Mouse (Mus musculus): Measurements from ENCODE around the gene Ehbp1l1. TPM values are rescaled to one million over a fixed set of nuclear protein-coding genes. Genes with fewer than 3 reads are reported as not detected.
A peak's percentile ranks its signal among the peaks of the same experiment; 100 is the strongest.

Gene Ehbp1l1
- polyA plus RNA-seq, 1 experiment from 2014 or later = 9.2 TPM

DNA sequence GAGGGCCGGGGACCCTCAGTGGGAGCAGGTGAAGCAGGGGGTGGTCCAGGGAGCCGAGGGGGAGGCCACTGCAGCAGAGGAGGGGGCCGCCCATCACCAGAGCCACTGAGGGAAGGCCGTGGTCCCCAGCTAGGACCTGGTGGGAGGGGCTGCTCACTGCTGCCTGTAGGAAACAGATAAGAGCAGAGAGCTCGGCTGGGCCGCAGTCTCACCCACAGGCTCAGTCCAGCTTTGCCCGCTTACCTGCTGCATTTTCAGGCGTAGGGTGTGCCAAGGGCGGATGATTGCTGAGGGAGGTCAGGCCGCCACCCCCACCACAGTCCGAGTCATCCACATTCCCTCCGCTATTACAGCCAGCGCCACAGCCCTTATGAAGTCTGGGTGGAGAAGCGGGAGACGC lies 60.7 kb downstream of the Ehbp1l1 start:
- Histone ChIP-seq H3K9me3 (ENCODE audit: control insufficient read depth, low read length) (no peaks in the 10 kb centered on the region), H3K9ac (no peak overlapping the region), H3K4me1 (replicated peaks; ENCODE audit: control insufficient read depth, insufficient read depth, low read length) (peaks cover 12% of the 10 kb centered on the region), H3K27me3 (ENCODE audit: control insufficient read depth, insufficient read depth, low read length) (no peaks in the 10 kb centered on the region), H3K27ac (no peak overlapping the region), H3K36me3 (replicated peaks; ENCODE audit: control insufficient read depth, insufficient read depth) (peaks cover 58% of the 10 kb centered on the region), H3K4me3 (replicated peaks; ENCODE audit: low read length) (no peak overlapping the region), H3K4me2 (replicated peaks) (no peak overlapping the region)
- WGBS = 93% methylated on average over 15 of the region's 15 CpGs
- no peak for DNase-seq (ENCODE audit: low spot score)
- no peak for ATAC-seq (ENCODE audit: low FRiP score)

DNA sequence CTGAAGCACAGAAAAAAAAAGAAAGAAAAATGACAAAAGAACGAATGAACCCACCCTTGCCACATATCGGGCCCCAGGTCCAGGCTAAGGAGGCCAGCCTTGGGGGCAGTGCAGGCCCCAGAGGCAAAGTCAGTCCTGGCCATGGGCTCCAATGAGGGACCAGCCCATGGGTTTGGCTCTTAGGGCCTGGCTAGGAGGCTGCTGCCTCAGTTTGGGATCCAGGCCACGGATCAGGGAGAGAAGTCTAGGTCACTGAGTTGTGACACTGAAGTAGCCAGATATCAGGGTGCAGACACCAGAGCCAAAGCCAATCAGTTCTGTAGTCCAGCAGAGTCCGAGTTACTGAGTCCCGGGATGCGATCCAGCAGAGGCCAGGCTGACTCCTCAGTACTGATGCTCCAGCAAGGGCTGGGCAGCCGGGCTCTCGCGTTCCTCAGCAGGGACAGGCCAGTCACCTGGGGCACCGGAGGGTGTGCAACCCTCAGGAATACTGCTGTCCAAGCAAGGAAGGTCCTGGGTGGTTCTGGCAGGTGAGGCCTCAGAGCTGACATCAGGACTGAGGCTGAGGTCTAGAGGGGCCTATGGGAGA lies 61.4 kb downstream of the Ehbp1l1 start:
- H3K36me3 ChIP-seq (replicated peaks; ENCODE audit: control insufficient read depth, insufficient read depth) = peaks cover 57% of the 10 kb centered on the region
- no peak overlapping the region for H3K4me2 ChIP-seq (replicated peaks)
- ATAC-seq (ENCODE audit: low FRiP score) = no peak
- 94% methylated on average over 10 of the region's 10 CpGs for WGBS
- H3K27me3 ChIP-seq (ENCODE audit: control insufficient read depth, insufficient read depth, low read length) = no peaks in the 10 kb centered on the region
- H3K4me3 ChIP-seq (replicated peaks; ENCODE audit: low read length) = no peak overlapping the region
- H3K9me3 ChIP-seq (ENCODE audit: control insufficient read depth, low read length) = no peaks in the 10 kb centered on the region
- H3K4me1 ChIP-seq (replicated peaks; ENCODE audit: control insufficient read depth, insufficient read depth, low read length) = peaks cover 12% of the 10 kb centered on the region
- H3K27ac ChIP-seq = no peak overlapping the region
- no peak for DNase-seq (ENCODE audit: low spot score)
- no peak overlapping the region for H3K9ac ChIP-seq

DNA sequence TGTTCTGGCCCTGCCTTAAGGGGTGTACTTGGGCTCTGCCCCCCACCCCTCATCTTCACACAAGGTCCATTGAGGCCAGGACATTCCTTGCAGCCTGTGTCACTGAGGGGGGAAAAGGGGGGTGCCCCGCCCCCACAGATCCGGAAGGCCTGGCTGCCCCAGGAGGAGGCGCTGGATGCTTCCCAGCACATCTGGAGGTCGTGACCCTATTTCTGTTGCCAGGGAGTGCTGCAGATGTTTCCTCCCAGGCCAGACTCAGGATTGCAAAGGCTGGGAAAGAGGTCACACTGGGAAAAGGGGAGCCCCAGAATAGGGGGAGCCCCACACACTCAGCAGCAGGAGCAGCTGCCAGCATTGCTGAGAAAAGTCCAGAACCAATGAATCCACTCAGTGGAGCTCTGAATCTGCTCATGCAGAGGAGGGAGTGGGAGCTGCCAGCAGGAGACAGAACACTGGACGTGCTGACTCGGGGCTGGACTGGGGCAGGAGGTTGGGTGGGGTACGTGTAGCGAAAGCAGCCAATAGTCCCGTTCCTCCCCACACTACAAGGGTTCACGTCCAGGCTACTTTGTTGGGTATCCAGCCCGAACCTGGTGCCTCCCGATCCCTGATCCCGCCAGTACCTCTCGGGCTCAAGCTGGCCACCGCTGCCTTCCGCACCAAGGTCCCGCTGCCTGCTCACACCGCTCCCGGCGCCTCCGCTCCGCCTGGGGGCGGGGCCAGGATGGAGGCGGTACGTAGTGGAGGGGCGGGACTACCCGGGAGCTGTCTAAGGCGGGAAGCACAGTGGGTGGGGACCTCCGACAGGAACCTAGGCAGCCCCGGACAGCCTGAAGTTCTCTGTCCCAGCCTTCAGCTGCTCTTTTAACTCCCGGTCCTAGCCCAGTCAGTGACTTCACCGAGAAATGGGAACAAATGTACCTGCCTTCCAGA lies 62.9 kb downstream of the Ehbp1l1 start, which contains the start of gene Sipa1:
TSS of gene Sipa1 (minus strand) at position 727 of the 933 bp plus-strand sequence.
- peak within 1 kb of the TSS; percentile 51 for H3K27ac ChIP-seq
- no peaks in the 10 kb centered on the region for H3K27me3 ChIP-seq (ENCODE audit: control insufficient read depth, insufficient read depth, low read length)
- peak within 1 kb of the TSS; percentile 31 for H3K4me3 ChIP-seq (replicated peaks; ENCODE audit: low read length)
- peaks cover 12% of the 10 kb centered on the region for H3K4me1 ChIP-seq (replicated peaks; ENCODE audit: control insufficient read depth, insufficient read depth, low read length)
- peaks cover 44% of the 10 kb centered on the region for H3K36me3 ChIP-seq (replicated peaks; ENCODE audit: control insufficient read depth, insufficient read depth)
- H3K9ac ChIP-seq = peak within 1 kb of the TSS; percentile 28
- 1% methylated on average over 32 of the region's 32 CpGs for WGBS
- DNase-seq (ENCODE audit: low spot score) = peak; percentile 68
- H3K4me2 ChIP-seq (replicated peaks) = peak within 1 kb of the TSS; percentile 50
- ATAC-seq (ENCODE audit: low FRiP score) = peak; percentile 70
- H3K9me3 ChIP-seq (ENCODE audit: control insufficient read depth, low read length) = no peaks in the 10 kb centered on the region

DNA sequence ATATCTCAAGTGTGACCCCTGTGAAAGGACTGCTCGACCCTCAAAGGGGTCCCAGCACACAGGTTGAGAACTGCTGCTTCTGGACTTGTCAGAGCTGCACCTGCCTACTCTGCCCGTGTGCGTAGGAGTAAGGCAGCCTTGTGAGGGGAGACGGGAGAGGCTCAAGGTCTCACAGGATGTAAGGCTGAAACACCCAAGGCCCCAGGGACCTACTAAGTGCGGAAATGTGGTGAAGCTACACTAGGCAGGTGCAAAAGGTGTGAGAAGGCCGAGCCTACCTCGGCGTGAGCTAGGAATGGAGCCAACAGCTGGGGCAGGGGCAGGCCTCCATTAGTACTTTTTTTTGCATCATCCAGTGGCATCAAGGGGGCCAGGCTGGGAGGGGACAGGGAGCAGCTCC lies 63.8 kb downstream of the Ehbp1l1 start:
- Histone ChIP-seq H3K4me2 (replicated peaks) (peak overlapping the region; percentile 50), H3K9me3 (ENCODE audit: control insufficient read depth, low read length) (no peaks in the 10 kb centered on the region), H3K36me3 (replicated peaks; ENCODE audit: control insufficient read depth, insufficient read depth) (peaks cover 34% of the 10 kb centered on the region), H3K4me1 (replicated peaks; ENCODE audit: control insufficient read depth, insufficient read depth, low read length) (peaks cover 12% of the 10 kb centered on the region), H3K27me3 (ENCODE audit: control insufficient read depth, insufficient read depth, low read length) (no peaks in the 10 kb centered on the region), H3K4me3 (replicated peaks; ENCODE audit: low read length) (peak overlapping the region; percentile 31), H3K27ac (0 out of 2 replicates have a peak overlapping the region, but pooled peaks have one; percentile 51), H3K9ac (peak overlapping the region; percentile 28; the same call in 1 of the 2 replicates)
- no peak for DNase-seq (ENCODE audit: low spot score)
- WGBS = 76% methylated on average over 8 of the region's 8 CpGs
- no peak for ATAC-seq (ENCODE audit: low FRiP score)

DNA sequence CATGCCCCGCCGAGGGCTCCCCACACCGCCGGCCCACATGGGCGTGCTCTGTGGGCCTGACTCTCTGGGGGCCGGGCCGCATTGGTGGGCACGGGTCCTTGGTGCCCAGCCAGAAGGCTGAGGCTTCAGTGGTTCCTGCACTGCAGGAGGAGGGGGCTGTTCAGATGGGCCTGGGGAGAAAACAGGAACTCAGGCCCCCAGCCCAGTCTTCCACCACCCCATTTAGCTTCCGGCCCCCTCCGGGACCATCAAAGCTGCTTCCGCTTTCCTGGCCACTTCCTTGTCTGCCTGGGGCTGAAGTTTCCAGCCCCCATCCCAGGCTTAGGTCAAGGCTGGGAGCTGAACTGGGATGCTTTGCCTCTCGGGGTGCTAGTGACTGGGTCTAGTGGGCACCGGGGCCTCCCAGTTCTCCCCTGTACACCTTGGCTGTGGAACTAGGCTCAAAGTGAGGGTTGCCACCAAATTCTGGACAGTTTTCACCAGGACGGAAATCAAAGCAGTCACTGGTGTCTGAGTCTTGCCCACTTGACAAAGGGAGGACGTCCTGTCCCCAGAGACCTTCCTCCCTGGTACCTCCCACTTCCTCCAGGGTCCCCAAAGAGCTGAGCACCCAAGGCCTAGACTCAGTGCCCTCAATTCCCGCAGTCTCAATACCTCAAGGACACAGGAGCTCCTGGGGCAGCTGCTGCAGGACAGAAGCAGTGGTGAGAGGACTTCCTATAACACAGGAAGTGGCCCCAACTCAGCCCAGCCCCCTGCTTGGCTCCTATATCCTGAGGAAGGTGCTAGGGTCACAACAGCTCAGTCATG lies 65.0 kb downstream of the Ehbp1l1 start:
- H3K36me3 ChIP-seq (replicated peaks; ENCODE audit: control insufficient read depth, insufficient read depth) = peaks cover 23% of the 10 kb centered on the region
- H3K4me1 ChIP-seq (replicated peaks; ENCODE audit: control insufficient read depth, insufficient read depth, low read length) = peaks cover 12% of the 10 kb centered on the region
- H3K9me3 ChIP-seq (ENCODE audit: control insufficient read depth, low read length) = no peaks in the 10 kb centered on the region
- DNase-seq (ENCODE audit: low spot score) (no peak), ATAC-seq (ENCODE audit: low FRiP score) (no peak)
- no peak overlapping the region for H3K4me3 ChIP-seq (replicated peaks; ENCODE audit: low read length)
- WGBS = 88% methylated on average over 16 of the region's 16 CpGs
- no peak overlapping the region for H3K4me2 ChIP-seq (replicated peaks)
- peaks cover 4% of the 10 kb centered on the region for H3K27me3 ChIP-seq (ENCODE audit: control insufficient read depth, insufficient read depth, low read length)
- H3K9ac ChIP-seq = no peak overlapping the region
- no peak overlapping the region for H3K27ac ChIP-seq

Small RNA genes within 50 kb of the gene (microRNA-seq; reads per million reads assigned to microRNA genes)
- gene Mir6987 = not detected

Other genes starting within 250 kb of the Ehbp1l1 start
- gene Mus81, start 237.9 kb downstream of the Ehbp1l1 start, polyA plus RNA-seq (2014; fragmentation: Nextera tagmentation; extraction: Ambion mirVana) = 40.0 and 41.7 TPM in 2 replicates
- gene Cfl1, start 235.9 kb downstream of the Ehbp1l1 start, polyA plus RNA-seq (2014; fragmentation: Nextera tagmentation; extraction: Ambion mirVana) = 3,620 and 3,763 TPM in 2 replicates
- 0.21 and 0.58 TPM in 2 replicates for gene 1700020D05Rik, start 222.5 kb downstream of the Ehbp1l1 start, polyA plus RNA-seq (2014; fragmentation: Nextera tagmentation; extraction: Ambion mirVana)
- 87.1 and 96.5 TPM in 2 replicates for gene Snx32, start 215.8 kb downstream of the Ehbp1l1 start, polyA plus RNA-seq (2014; fragmentation: Nextera tagmentation; extraction: Ambion mirVana)
- 0.07 and 0.15 TPM in 2 replicates for gene Ovol1, start 165.7 kb downstream of the Ehbp1l1 start, polyA plus RNA-seq (2014; fragmentation: Nextera tagmentation; extraction: Ambion mirVana)
- gene Ap5b1, start 158.3 kb downstream of the Ehbp1l1 start, polyA plus RNA-seq (2014; fragmentation: Nextera tagmentation; extraction: Ambion mirVana) = 3.8 and 4.0 TPM in 2 replicates
- 55.1 and 55.3 TPM in 2 replicates for gene Rnaseh2c, start 124.4 kb downstream of the Ehbp1l1 start, polyA plus RNA-seq (2014; fragmentation: Nextera tagmentation; extraction: Ambion mirVana)
- gene Kat5, start 116.1 kb downstream of the Ehbp1l1 start, polyA plus RNA-seq (2014; fragmentation: Nextera tagmentation; extraction: Ambion mirVana) = 38.4 and 41.0 TPM in 2 replicates
- 30.2 and 31.0 TPM in 2 replicates for gene Rela, start 88.8 kb downstream of the Ehbp1l1 start, polyA plus RNA-seq (2014; fragmentation: Nextera tagmentation; extraction: Ambion mirVana)
- gene Sipa1, start 62.6 kb downstream of the Ehbp1l1 start, polyA plus RNA-seq (2014; fragmentation: Nextera tagmentation; extraction: Ambion mirVana) = 12.7 and 16.2 TPM in 2 replicates
- 11.4 and 11.5 TPM in 2 replicates for gene Map3k11, start 37.6 kb downstream of the Ehbp1l1 start, polyA plus RNA-seq (2014; fragmentation: Nextera tagmentation; extraction: Ambion mirVana)
- gene Pcnx3, start 37.4 kb downstream of the Ehbp1l1 start, polyA plus RNA-seq (2014; fragmentation: Nextera tagmentation; extraction: Ambion mirVana) = 28.3 and 32.1 TPM in 2 replicates
- 0.36 TPM in 1 of 2 replicates, not detected in the other for gene Kcnk7, start 21.9 kb downstream of the Ehbp1l1 start, polyA plus RNA-seq (2014; fragmentation: Nextera tagmentation; extraction: Ambion mirVana)
- 140 and 144 TPM in 2 replicates for gene Fam89b, start 3.3 kb upstream of the Ehbp1l1 start, polyA plus RNA-seq (2014; fragmentation: Nextera tagmentation; extraction: Ambion mirVana)
- gene Ltbp3, start 14.6 kb upstream of the Ehbp1l1 start, polyA plus RNA-seq (2014; fragmentation: Nextera tagmentation; extraction: Ambion mirVana) = 13.8 and 15.8 TPM in 2 replicates
- gene Scyl1, start 45.1 kb upstream of the Ehbp1l1 start, polyA plus RNA-seq (2014; fragmentation: Nextera tagmentation; extraction: Ambion mirVana) = 73.5 and 76.7 TPM in 2 replicates
- gene Frmd8, start 149.0 kb upstream of the Ehbp1l1 start, polyA plus RNA-seq (2014; fragmentation: Nextera tagmentation; extraction: Ambion mirVana) = 11.3 and 13.1 TPM in 2 replicates
- gene Slc25a45, start 151.5 kb upstream of the Ehbp1l1 start, polyA plus RNA-seq (2014; fragmentation: Nextera tagmentation; extraction: Ambion mirVana) = 1.5 and 2.5 TPM in 2 replicates
- gene Tigd3, start 167.8 kb upstream of the Ehbp1l1 start, polyA plus RNA-seq (2014; fragmentation: Nextera tagmentation; extraction: Ambion mirVana) = 6.1 and 9.4 TPM in 2 replicates
- gene Dpf2, start 186.7 kb upstream of the Ehbp1l1 start, polyA plus RNA-seq (2014; fragmentation: Nextera tagmentation; extraction: Ambion mirVana) = 88.2 and 94.7 TPM in 2 replicates
- gene Cdc42ep2, start 198.5 kb upstream of the Ehbp1l1 start, polyA plus RNA-seq (2014; fragmentation: Nextera tagmentation; extraction: Ambion mirVana) = 16.9 and 18.5 TPM in 2 replicates
- gene Pola2, start 237.9 kb upstream of the Ehbp1l1 start, polyA plus RNA-seq (2014; fragmentation: Nextera tagmentation; extraction: Ambion mirVana) = 22.2 and 24.2 TPM in 2 replicates

Measured in hindbrain, embryonic 14.5 days (tissue).